Mouse (Mus musculus) liver, adult 2 months (tissue): ENCODE measurements around the gene Slc17a8.

Source experiments
- CTCF ChIP-seq: fragments of 200-500 bp; IDR thresholded peaks from 2 replicates; pipeline ENCODE4 v1.5.1; 2011; ENCODE audit warnings: low read depth, low read length, control low read depth
- POLR2A ChIP-seq: fragments of 200-500 bp; IDR thresholded peaks from 2 replicates; pipeline ENCODE4 v1.6.1; 2011; ENCODE audit warnings: low read length, control low read depth; ENCODE audit not compliant: insufficient read depth; ENCODE audit errors: extremely low read depth

DNA sequence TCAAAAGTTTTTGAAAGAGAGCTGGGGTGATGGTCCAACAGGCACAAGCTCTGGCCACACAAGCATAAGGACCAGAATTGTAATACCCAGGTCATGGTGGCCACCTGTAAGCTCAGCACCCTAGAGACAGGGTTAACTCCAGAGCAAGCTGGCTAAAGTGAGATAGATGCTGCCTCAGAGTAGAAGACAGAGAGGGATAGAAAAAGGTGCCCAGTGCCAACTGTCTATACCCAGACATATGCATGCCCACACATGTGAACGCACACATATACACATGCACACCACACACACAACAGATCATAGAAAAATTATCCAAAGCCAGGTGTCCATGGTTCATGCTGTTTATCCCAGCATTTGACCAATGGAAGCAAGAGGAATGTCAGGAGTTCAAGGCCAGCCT is 9.5 kb upstream of the Slc17a8 start:
- TF ChIP-seq CTCF (no peak), POLR2A (no peak)
